Mouse (Mus musculus) lung, embryonic 16.5 days (tissue): Measurements from ENCODE around the gene Hcfc1r1. TPM values are rescaled to one million over a fixed set of nuclear protein-coding genes. Genes with fewer than 3 reads are reported as not detected.
A peak's percentile ranks its signal among the peaks of the same experiment; 100 is the strongest.

Experiments
- ATAC-seq: fragments of 200-750 bp; cut with Nextera tagmentation; 2 replicates; pipeline ENCODE4 v1.8.0; 2017; ENCODE audit warnings: low read depth, mild to moderate bottlenecking, moderate library complexity
- H3K27ac ChIP-seq: fragments of 300-500 bp; sonication (generic); 2 replicates; pipeline ENCODE4 v1.5.1; 2014; ENCODE audit warnings: mild to moderate bottlenecking, control low read depth, low read length
- H3K27me3 ChIP-seq: fragments of 300-500 bp; sonication (generic); 2 replicates; pipeline ENCODE4 v1.6.1; 2014; ENCODE audit warnings: low read depth, low read length, mixed read lengths; ENCODE audit not compliant: control insufficient read depth, insufficient read depth
- H3K36me3 ChIP-seq: fragments of 300-500 bp; sonication (generic); 2 replicates; pipeline ENCODE4 v1.6.1; 2014; ENCODE audit warnings: low read length; ENCODE audit not compliant: control insufficient read depth, insufficient read depth
- H3K4me1 ChIP-seq: fragments of 300-500 bp; sonication (generic); replicated peaks from 2 replicates; pipeline ENCODE4 v1.6.1; 2014; ENCODE audit warnings: low read length, mixed read lengths; ENCODE audit not compliant: control insufficient read depth, insufficient read depth
- H3K4me2 ChIP-seq: fragments of 300-500 bp; sonication (generic); 2 replicates; pipeline ENCODE4 v1.6.1; 2014; ENCODE audit warnings: low read depth, low read length, control low read depth
- H3K4me3 ChIP-seq: fragments of 300-500 bp; sonication (generic); 2 replicates; pipeline ENCODE4 v1.5.1; 2014; ENCODE audit warnings: mild to moderate bottlenecking, low read length, control low read depth
- H3K9ac ChIP-seq: fragments of 300-500 bp; sonication (generic); 2 replicates; pipeline ENCODE4 v1.6.1; 2014; ENCODE audit warnings: low read length, control low read depth
- H3K9me3 ChIP-seq: fragments of 300-500 bp; sonication (generic); 2 replicates; pipeline ENCODE4 v1.6.1; 2016; ENCODE audit warnings: low read length; ENCODE audit not compliant: control insufficient read depth
- WGBS: fragments of 180-500 bp; shearing (Covaris S2); extraction: QIAGEN DNeasy Blood & Tissue Kit; methylation state at CpG from one replicate; pipeline ENCODE4 v1.1.7; 2014; 5-methylcytosine and 5-hydroxymethylcytosine counted together
- polyA plus RNA-seq: library from polyadenylated mRNA; unstranded; fragments of >200 nt; fragmentation: Nextera tagmentation; extraction: Ambion mirVana; gene quantifications from 2 replicates; pipeline ENCODE4 v1.2.1, GENCODE M21; 2015

Hcfc1r1 gene
- polyA plus RNA-seq, 1 experiment from 2014 or later: 90.6 TPM

DNA sequence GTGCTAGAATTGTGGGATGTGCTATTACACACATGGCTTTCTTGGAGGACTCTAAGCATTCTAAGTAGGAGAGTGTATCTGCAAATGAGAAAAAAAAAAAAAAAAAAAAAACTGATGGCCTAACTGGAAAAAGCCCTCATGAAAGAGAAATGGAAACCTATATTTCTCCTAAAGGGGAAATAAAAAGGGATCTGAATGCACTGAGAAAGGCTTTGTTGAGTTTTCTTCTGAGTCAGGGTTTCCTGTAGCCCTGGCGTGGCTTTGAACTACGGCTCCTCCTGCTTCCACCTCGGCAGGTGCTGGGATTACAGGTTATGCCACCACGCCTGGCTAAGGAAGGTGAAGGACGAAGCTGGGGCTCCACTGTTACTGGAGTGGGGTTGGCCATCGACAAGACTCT, 19.4 kb upstream of the Hcfc1r1 start:
- Histone ChIP-seq H3K27ac (no peak overlapping the region), H3K4me3 (no peak overlapping the region), H3K27me3 (no peaks in the 10 kb centered on the region), H3K9ac (no peak overlapping the region), H3K9me3 (no peaks in the 10 kb centered on the region), H3K4me1 (no peaks in the 10 kb centered on the region), H3K36me3 (no peaks in the 10 kb centered on the region), H3K4me2 (no peak overlapping the region)
- no peak for ATAC-seq
- WGBS: 40% methylated on average over 6 of the region's 6 CpGs

DNA sequence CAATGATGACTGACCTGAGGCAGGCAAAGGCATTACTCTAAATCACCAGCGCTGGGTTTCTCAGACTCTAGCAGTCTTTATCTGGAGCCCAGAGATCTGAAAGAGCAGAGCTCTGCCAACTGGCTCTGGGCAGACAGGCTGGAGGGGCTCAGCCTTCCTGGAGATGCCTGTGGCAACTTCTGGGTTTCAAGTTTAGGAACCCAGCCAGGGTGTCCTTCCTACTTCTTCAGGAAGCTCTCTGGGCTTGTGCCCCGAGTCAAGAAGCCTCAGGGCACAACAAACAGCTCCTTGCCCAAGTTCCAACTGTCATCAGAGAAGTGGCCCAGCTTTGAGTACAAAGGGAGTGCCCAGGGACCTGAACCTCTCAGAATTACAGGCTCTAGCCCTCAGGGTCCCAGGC, 19.0 kb upstream of the Hcfc1r1 start:
- Histone ChIP-seq H3K36me3 (no peaks in the 10 kb centered on the region), H3K9ac (no peak overlapping the region), H3K27ac (no peak overlapping the region), H3K4me3 (no peak overlapping the region), H3K4me1 (no peaks in the 10 kb centered on the region), H3K9me3 (no peaks in the 10 kb centered on the region), H3K27me3 (no peaks in the 10 kb centered on the region), H3K4me2 (no peak overlapping the region)
- ATAC-seq: no peak
- WGBS: 45% methylated on average over 2 of the region's 2 CpGs

DNA sequence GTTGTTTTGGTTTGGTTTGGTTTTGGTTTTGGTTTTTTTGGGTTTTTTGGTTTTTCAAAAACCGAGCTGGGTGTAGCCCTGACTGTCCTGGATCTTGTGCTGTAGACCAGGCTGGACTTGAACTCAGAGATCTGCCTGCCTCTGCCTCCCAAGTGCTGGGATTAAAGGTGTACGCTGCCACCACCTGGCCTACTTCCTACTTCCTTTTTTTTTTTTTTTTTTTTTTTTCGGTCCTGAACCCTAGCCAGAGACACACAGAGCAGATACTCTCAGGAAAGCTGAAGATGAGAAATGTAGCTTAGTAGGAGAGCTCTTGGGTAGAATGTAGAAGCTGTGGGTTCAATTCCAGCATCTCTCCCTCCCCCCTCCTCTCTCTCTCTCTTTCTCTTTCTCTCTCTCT, 14.9 kb upstream of the Hcfc1r1 start:
- no peaks in the 10 kb centered on the region for H3K36me3 ChIP-seq
- H3K9me3 ChIP-seq: no peaks in the 10 kb centered on the region
- no peaks in the 10 kb centered on the region for H3K4me1 ChIP-seq
- no peak overlapping the region for H3K4me3 ChIP-seq
- no peak overlapping the region for H3K9ac ChIP-seq
- no peak overlapping the region for H3K27ac ChIP-seq
- H3K27me3 ChIP-seq: peaks cover 11% of the 10 kb centered on the region
- ATAC-seq: no peak
- H3K4me2 ChIP-seq: no peak overlapping the region
- WGBS: 76% methylated on average over 3 of the region's 3 CpGs

DNA sequence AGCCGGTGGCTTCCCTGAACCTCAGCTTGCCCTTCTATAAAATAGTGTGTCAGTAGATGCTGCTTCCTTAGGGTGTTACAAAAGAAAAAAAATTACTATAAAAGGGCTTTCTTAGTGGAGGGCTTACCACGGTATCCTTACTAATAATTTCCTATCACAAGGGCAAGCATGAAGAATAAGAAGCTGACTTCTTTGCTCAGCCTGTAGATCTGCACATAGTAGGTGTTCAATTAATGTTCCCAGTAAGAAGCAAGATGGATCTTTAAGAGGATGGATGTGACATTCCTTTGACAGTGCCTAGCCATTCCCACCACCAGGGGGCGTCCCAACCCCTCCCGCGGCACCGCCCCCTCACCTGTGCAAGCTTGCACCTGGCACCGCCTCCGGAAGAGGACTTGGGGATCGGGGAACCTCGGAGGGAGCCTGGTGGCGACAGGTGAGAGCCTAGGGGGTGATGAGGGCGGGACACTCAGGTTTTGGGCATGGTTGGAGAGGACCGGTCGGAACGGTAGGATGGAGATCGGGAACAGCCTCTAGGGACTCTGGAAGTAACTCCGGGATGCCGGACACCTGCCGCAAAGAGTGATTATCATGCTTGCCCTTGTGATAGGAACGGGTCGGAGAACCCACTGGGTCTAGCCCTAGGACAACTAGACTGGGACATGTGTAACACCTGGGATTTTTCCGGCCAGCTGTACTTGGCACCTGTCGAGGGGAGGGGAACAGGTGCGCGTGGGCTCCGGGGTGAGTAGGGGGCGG, 13.1 kb upstream of the Hcfc1r1 start, which contains the start of gene Bicdl2:
Bicdl2 (plus strand) TSS at position 390 of the 759 bp plus-strand sequence.
- peak within 1 kb of the TSS; percentile 26; the same call in 1 of the 2 replicates for H3K27ac ChIP-seq
- 5% methylated on average over 27 of the region's 27 CpGs for WGBS

GRCm38 (mm10) chr17:23660876-23661200, 12.6 kb upstream of the Hcfc1r1 start:
- H3K4me2 ChIP-seq: peak overlapping the region; percentile 59
- peaks cover 2% of the 10 kb centered on the region; the same call in 1 of the 2 replicates for H3K4me1 ChIP-seq
- peak overlapping the region; percentile 51 for H3K9ac ChIP-seq
- peak; percentile 58 for ATAC-seq
- WGBS: 1% methylated on average over 14 of the region's 14 CpGs
- peak overlapping the region; percentile 47 for H3K4me3 ChIP-seq
- H3K9me3 ChIP-seq: no peaks in the 10 kb centered on the region
- H3K36me3 ChIP-seq: no peaks in the 10 kb centered on the region
- H3K27me3 ChIP-seq: peaks cover 11% of the 10 kb centered on the region
- 0 out of 2 replicates have a peak overlapping the region, but pooled peaks have one; percentile 26 for H3K27ac ChIP-seq

More for the DNA sequence above, 13.1 kb upstream of the Hcfc1r1 start, which contains the start of gene Bicdl2:
- Histone ChIP-seq H3K27me3 (peaks cover 11% of the 10 kb centered on the region), H3K9me3 (no peaks in the 10 kb centered on the region), H3K4me1 (peaks cover 2% of the 10 kb centered on the region; the same call in 1 of the 2 replicates), H3K36me3 (no peaks in the 10 kb centered on the region), H3K4me2 (peak within 1 kb of the TSS; percentile 59), H3K4me3 (peak within 1 kb of the TSS; percentile 47), H3K9ac (peak within 1 kb of the TSS; percentile 51)
- peak; percentile 66 for ATAC-seq

DNA sequence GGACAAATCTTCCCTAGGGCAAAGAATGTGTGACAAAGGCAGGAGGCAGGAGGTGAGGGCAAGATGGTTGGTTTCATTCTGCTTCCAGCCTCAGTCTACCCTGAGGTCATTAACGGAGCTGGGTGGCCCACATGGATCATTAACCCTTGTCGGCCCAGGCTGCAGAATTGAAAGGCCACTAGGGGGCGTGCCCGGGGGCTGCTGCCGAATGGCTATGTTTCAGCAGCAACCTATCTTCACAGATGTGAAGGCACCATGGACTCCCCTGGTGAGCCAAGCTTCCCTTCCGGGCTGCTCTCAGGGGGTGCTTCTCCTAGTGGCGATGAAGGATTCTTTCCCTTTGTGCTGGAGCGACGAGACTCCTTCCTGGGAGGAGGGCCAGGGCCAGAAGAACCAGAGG, 11.9 kb upstream of the Hcfc1r1 start:
- peaks cover 11% of the 10 kb centered on the region for H3K27me3 ChIP-seq
- 2% methylated on average over 9 of the region's 9 CpGs for WGBS
- H3K4me1 ChIP-seq: peaks cover 2% of the 10 kb centered on the region; the same call in 1 of the 2 replicates
- ATAC-seq: no peak
- H3K27ac ChIP-seq: no peak overlapping the region
- H3K36me3 ChIP-seq: peaks cover 2% of the 10 kb centered on the region; the same call in 1 of the 2 replicates
- no peak overlapping the region for H3K4me3 ChIP-seq
- H3K9me3 ChIP-seq: no peaks in the 10 kb centered on the region
- no peak overlapping the region for H3K4me2 ChIP-seq
- no peak overlapping the region for H3K9ac ChIP-seq

DNA sequence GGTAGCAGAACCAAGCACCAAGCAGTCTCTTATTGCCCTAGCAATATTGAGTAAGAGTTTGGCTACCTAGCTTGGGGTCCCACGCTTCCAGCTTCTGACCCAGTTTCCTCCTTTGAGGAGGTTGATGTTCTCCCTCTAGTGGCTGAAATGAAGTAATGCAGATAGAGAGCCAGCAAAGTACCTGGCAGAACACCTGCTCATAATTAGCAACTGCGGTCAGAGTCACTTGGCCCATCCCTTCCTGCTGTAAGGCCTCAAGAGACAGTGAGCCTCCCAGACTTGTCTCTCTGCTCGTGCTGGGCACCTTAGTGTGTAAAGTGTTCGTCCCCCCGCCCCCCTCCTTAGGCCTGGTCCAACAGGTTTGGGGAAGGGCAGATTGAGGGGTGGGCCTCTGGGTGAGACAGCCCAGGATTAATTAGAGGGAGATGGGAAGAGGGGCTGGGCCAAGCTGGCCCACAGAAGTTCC, 8.8 kb upstream of the Hcfc1r1 start:
- H3K9me3 ChIP-seq: no peaks in the 10 kb centered on the region
- H3K4me2 ChIP-seq: no peak overlapping the region
- H3K27ac ChIP-seq: no peak overlapping the region
- H3K4me1 ChIP-seq: peaks cover 2% of the 10 kb centered on the region; the same call in 1 of the 2 replicates
- H3K4me3 ChIP-seq: no peak overlapping the region
- WGBS: 9% methylated on average over 5 of the region's 5 CpGs
- ATAC-seq: peak; percentile 26; the same call in 1 of the 2 replicates
- H3K27me3 ChIP-seq: peaks cover 11% of the 10 kb centered on the region
- H3K36me3 ChIP-seq: peaks cover 17% of the 10 kb centered on the region
- no peak overlapping the region for H3K9ac ChIP-seq

DNA sequence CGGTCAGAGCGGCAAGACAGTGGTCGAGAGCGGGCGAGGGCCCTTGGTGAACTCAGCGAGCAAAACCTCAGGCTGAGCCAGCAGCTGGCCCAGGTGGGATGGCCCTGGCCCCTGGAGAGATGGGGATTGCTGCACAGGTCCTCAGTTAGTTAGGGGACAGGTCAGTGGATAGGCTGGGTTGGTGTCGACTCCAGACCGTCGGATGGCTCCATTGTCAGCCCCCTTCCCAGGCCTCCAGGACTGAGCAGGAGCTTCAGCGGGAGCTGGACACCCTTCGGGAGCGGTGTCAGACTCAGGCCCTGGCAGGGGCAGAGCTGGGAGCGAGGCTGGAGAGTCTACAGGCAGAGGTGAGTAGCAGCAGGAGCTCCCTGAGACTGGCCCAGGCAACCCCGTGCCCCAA, 7.9 kb upstream of the Hcfc1r1 start:
- no peaks in the 10 kb centered on the region for H3K9me3 ChIP-seq
- H3K9ac ChIP-seq: no peak overlapping the region
- H3K4me3 ChIP-seq: no peak overlapping the region
- H3K36me3 ChIP-seq: peaks cover 21% of the 10 kb centered on the region
- no peak for ATAC-seq
- no peak overlapping the region for H3K4me2 ChIP-seq
- H3K27me3 ChIP-seq: peaks cover 8% of the 10 kb centered on the region
- no peak overlapping the region for H3K27ac ChIP-seq
- WGBS: 69% methylated on average over 14 of the region's 14 CpGs
- H3K4me1 ChIP-seq: peaks cover 2% of the 10 kb centered on the region; the same call in 1 of the 2 replicates

- Histone ChIP-seq H3K36me3 (peaks cover 21% of the 10 kb centered on the region), H3K27ac (no peak overlapping the region), H3K27me3 (no peaks in the 10 kb centered on the region), H3K9me3 (no peaks in the 10 kb centered on the region), H3K4me1 (peaks cover 22% of the 10 kb centered on the region), H3K4me3 (no peak overlapping the region), H3K4me2 (no peak overlapping the region), H3K9ac (no peak overlapping the region)
- no peak for ATAC-seq
- 84% methylated on average over 7 of the region's 7 CpGs for WGBS
Measured at GRCm38 (mm10) chr17:23670516-23671074, 2.8 kb upstream of the Hcfc1r1 start.
